Mouse (Mus musculus): ENCODE measurements around the gene Oprm1. TPM values are rescaled to one million over a fixed set of nuclear protein-coding genes. Genes with fewer than 3 reads are reported as not detected.
A peak's percentile ranks its signal among the peaks of the same experiment; 100 is the strongest.

Gene Oprm1
- polyA plus RNA-seq, 1 experiment from 2014 or later = 0.50 TPM

GRCm38 (mm10) chr10:6901819-6902393, 143.6 kb downstream of the Oprm1 start:
- Histone ChIP-seq H3K9ac (no peak overlapping the region), H3K27ac (no peak overlapping the region), H3K27me3 (replicated peaks) (no peaks in the 10 kb centered on the region), H3K4me2 (no peak overlapping the region), H3K9me3 (no peaks in the 10 kb centered on the region), H3K4me1 (no peaks in the 10 kb centered on the region), H3K4me3 (replicated peaks) (no peak overlapping the region), H3K36me3 (no peaks in the 10 kb centered on the region)
- WGBS = 85% methylated on average over 3 of the region's 3 CpGs
- no peak for ATAC-seq (ENCODE audit: insufficient read depth, low FRiP score, low read depth)

GRCm38 (mm10) chr10:6909763-6910162, 151.5 kb downstream of the Oprm1 start:
- Histone ChIP-seq H3K36me3 (no peaks in the 10 kb centered on the region), H3K4me1 (no peaks in the 10 kb centered on the region), H3K27me3 (replicated peaks) (no peaks in the 10 kb centered on the region), H3K9me3 (no peaks in the 10 kb centered on the region), H3K4me3 (replicated peaks) (no peak overlapping the region), H3K9ac (no peak overlapping the region), H3K4me2 (no peak overlapping the region), H3K27ac (no peak overlapping the region)
- 70% methylated on average over 2 of the region's 2 CpGs for WGBS
- ATAC-seq (ENCODE audit: insufficient read depth, low FRiP score, low read depth) = no peak

- H3K4me1 ChIP-seq = no peaks in the 10 kb centered on the region
- WGBS = 39% methylated on average over 1 of the region's 1 CpGs
- H3K27me3 ChIP-seq (replicated peaks) = no peaks in the 10 kb centered on the region
- no peak overlapping the region for H3K27ac ChIP-seq
- H3K9me3 ChIP-seq = no peaks in the 10 kb centered on the region
- ATAC-seq (ENCODE audit: insufficient read depth, low FRiP score, low read depth) = no peak
- H3K4me3 ChIP-seq (replicated peaks) = no peak overlapping the region
- H3K36me3 ChIP-seq = no peaks in the 10 kb centered on the region
- no peak overlapping the region for H3K9ac ChIP-seq
- H3K4me2 ChIP-seq = no peak overlapping the region
Observed at GRCm38 (mm10) chr10:6915991-6916390, 157.7 kb downstream of the Oprm1 start.

- Histone ChIP-seq H3K9ac (no peak overlapping the region), H3K4me2 (no peak overlapping the region), H3K9me3 (no peaks in the 10 kb centered on the region), H3K27ac (no peak overlapping the region; the same call in 1 of the 2 replicates), H3K4me3 (replicated peaks) (no peak overlapping the region), H3K27me3 (replicated peaks) (no peaks in the 10 kb centered on the region), H3K36me3 (no peaks in the 10 kb centered on the region), H3K4me1 (no peaks in the 10 kb centered on the region)
- 27% methylated on average over 6 of the region's 6 CpGs for WGBS
- ATAC-seq (ENCODE audit: insufficient read depth, low FRiP score, low read depth) = no peak
Observed at GRCm38 (mm10) chr10:6916545-6917257, 158.4 kb downstream of the Oprm1 start.

- ATAC-seq (ENCODE audit: insufficient read depth, low FRiP score, low read depth) = no peak
- H3K27ac ChIP-seq = no peak overlapping the region
- no peak overlapping the region for H3K4me2 ChIP-seq
- H3K27me3 ChIP-seq (replicated peaks) = no peaks in the 10 kb centered on the region
- no peaks in the 10 kb centered on the region for H3K36me3 ChIP-seq
- H3K9me3 ChIP-seq = no peaks in the 10 kb centered on the region
- no peak overlapping the region for H3K4me3 ChIP-seq (replicated peaks)
- H3K4me1 ChIP-seq = 0 out of 2 replicates have a peak, but pooled peaks cover 3% of the 10 kb centered on the region
- H3K9ac ChIP-seq = no peak overlapping the region
- WGBS = 66% methylated on average over 2 of the region's 2 CpGs
Observed at GRCm38 (mm10) chr10:6926724-6927123, 168.4 kb downstream of the Oprm1 start.

- WGBS = 76% methylated on average over 4 of the region's 4 CpGs
- Histone ChIP-seq H3K4me3 (replicated peaks) (no peak overlapping the region), H3K4me1 (0 out of 2 replicates have a peak, but pooled peaks cover 3% of the 10 kb centered on the region), H3K9me3 (no peaks in the 10 kb centered on the region), H3K27ac (no peak overlapping the region), H3K4me2 (no peak overlapping the region), H3K9ac (no peak overlapping the region), H3K27me3 (replicated peaks) (no peaks in the 10 kb centered on the region), H3K36me3 (no peaks in the 10 kb centered on the region)
- ATAC-seq (ENCODE audit: insufficient read depth, low FRiP score, low read depth) = no peak
Observed at GRCm38 (mm10) chr10:6927600-6928223, 169.4 kb downstream of the Oprm1 start.

GRCm38 (mm10) chr10:6928905-6929304, 170.6 kb downstream of the Oprm1 start:
- no peak for ATAC-seq (ENCODE audit: insufficient read depth, low FRiP score, low read depth)
- WGBS = 34% methylated on average over 1 of the region's 1 CpGs
- Histone ChIP-seq H3K4me2 (no peak overlapping the region), H3K9ac (no peak overlapping the region), H3K27me3 (replicated peaks) (no peaks in the 10 kb centered on the region), H3K4me3 (replicated peaks) (no peak overlapping the region), H3K9me3 (no peaks in the 10 kb centered on the region), H3K36me3 (no peaks in the 10 kb centered on the region), H3K4me1 (0 out of 2 replicates have a peak, but pooled peaks cover 3% of the 10 kb centered on the region), H3K27ac (no peak overlapping the region)

GRCm38 (mm10) chr10:6930398-6930797, 172.1 kb downstream of the Oprm1 start:
- H3K4me1 ChIP-seq = 0 out of 2 replicates have a peak, but pooled peaks cover 3% of the 10 kb centered on the region
- no peak overlapping the region for H3K9ac ChIP-seq
- H3K4me3 ChIP-seq (replicated peaks) = no peak overlapping the region
- no peak for ATAC-seq (ENCODE audit: insufficient read depth, low FRiP score, low read depth)
- no peak overlapping the region for H3K27ac ChIP-seq
- H3K36me3 ChIP-seq = no peaks in the 10 kb centered on the region
- no peaks in the 10 kb centered on the region for H3K27me3 ChIP-seq (replicated peaks)
- H3K9me3 ChIP-seq = no peaks in the 10 kb centered on the region
- H3K4me2 ChIP-seq = no peak overlapping the region
- WGBS = 96% methylated on average over 1 of the region's 1 CpGs

GRCm38 (mm10) chr10:6930889-6931288, 172.6 kb downstream of the Oprm1 start:
- H3K27me3 ChIP-seq (replicated peaks) = no peaks in the 10 kb centered on the region
- peak; percentile 27; the same call in 1 of the 2 replicates for ATAC-seq (ENCODE audit: insufficient read depth, low FRiP score, low read depth)
- H3K9me3 ChIP-seq = no peaks in the 10 kb centered on the region
- no peak overlapping the region for H3K4me2 ChIP-seq
- peak overlapping the region; percentile 16; the same call in 1 of the 2 replicates for H3K27ac ChIP-seq
- no peak overlapping the region for H3K4me3 ChIP-seq (replicated peaks)
- H3K9ac ChIP-seq = no peak overlapping the region
- 37% methylated on average over 2 of the region's 2 CpGs for WGBS
- H3K4me1 ChIP-seq = 0 out of 2 replicates have a peak, but pooled peaks cover 3% of the 10 kb centered on the region
- no peaks in the 10 kb centered on the region for H3K36me3 ChIP-seq

- no peaks in the 10 kb centered on the region for H3K36me3 ChIP-seq
- H3K27ac ChIP-seq = no peak overlapping the region
- ATAC-seq (ENCODE audit: insufficient read depth, low FRiP score, low read depth) = no peak
- H3K4me3 ChIP-seq (replicated peaks) = no peak overlapping the region
- no peak overlapping the region for H3K9ac ChIP-seq
- 0 out of 2 replicates have a peak, but pooled peaks cover 3% of the 10 kb centered on the region for H3K4me1 ChIP-seq
- no peak overlapping the region for H3K4me2 ChIP-seq
- no peaks in the 10 kb centered on the region for H3K9me3 ChIP-seq
- WGBS = 68% methylated on average over 3 of the region's 3 CpGs
- H3K27me3 ChIP-seq (replicated peaks) = no peaks in the 10 kb centered on the region
Observed at GRCm38 (mm10) chr10:6934776-6935175, 176.5 kb downstream of the Oprm1 start.

GRCm38 (mm10) chr10:6936671-6937425, 178.5 kb downstream of the Oprm1 start:
- H3K9ac ChIP-seq = no peak overlapping the region
- 67% methylated on average over 4 of the region's 4 CpGs for WGBS
- 0 out of 2 replicates have a peak overlapping the region, but pooled peaks have one; percentile 19 for H3K27ac ChIP-seq
- ATAC-seq (ENCODE audit: insufficient read depth, low FRiP score, low read depth) = peak; percentile 47; the same call in 1 of the 2 replicates
- no peaks in the 10 kb centered on the region for H3K36me3 ChIP-seq
- H3K4me3 ChIP-seq (replicated peaks) = no peak overlapping the region
- H3K4me2 ChIP-seq = no peak overlapping the region
- H3K9me3 ChIP-seq = no peaks in the 10 kb centered on the region
- no peaks in the 10 kb centered on the region for H3K4me1 ChIP-seq
- H3K27me3 ChIP-seq (replicated peaks) = no peaks in the 10 kb centered on the region

Data from stomach, embryonic 15.5 days (tissue).